Mouse (Mus musculus) heart, embryonic 13.5 days (tissue): ENCODE measurements around the gene AC129217.1. TPM values are rescaled to one million over a fixed set of nuclear protein-coding genes. Genes with fewer than 3 reads are reported as not detected.

Experiments
- ATAC-seq: fragments of 200-750 bp; cut with Nextera tagmentation; 2 replicates; pipeline ENCODE4 v1.8.0; 2017; ENCODE audit warnings: moderate TSS enrichment; ENCODE audit not compliant: insufficient number of reproducible peaks, low FRiP score, low TSS enrichment; ENCODE audit errors: extremely low read depth
- H3K27ac ChIP-seq: fragments of 300-500 bp; sonication (generic); replicated peaks from 2 replicates; pipeline ENCODE4 v1.5.1; 2015; ENCODE audit warnings: moderate library complexity, mild to moderate bottlenecking, inconsistent platforms
- H3K27me3 ChIP-seq: fragments of 300-500 bp; sonication (generic); replicated peaks from 2 replicates; pipeline ENCODE4 v1.6.1; 2015; ENCODE audit warnings: mild to moderate bottlenecking, inconsistent platforms
- H3K36me3 ChIP-seq: fragments of 300-500 bp; sonication (generic); 2 replicates; pipeline ENCODE4 v1.6.1; 2015; ENCODE audit warnings: mild to moderate bottlenecking, inconsistent platforms
- H3K4me1 ChIP-seq: fragments of 300-500 bp; sonication (generic); 2 replicates; pipeline ENCODE4 v1.6.1; 2015; ENCODE audit warnings: inconsistent platforms
- H3K4me2 ChIP-seq: fragments of 300-500 bp; sonication (generic); 2 replicates; pipeline ENCODE4 v1.6.1; 2015; ENCODE audit warnings: inconsistent platforms, mild to moderate bottlenecking, moderate library complexity
- H3K4me3 ChIP-seq: fragments of 300-500 bp; sonication (generic); 2 replicates; pipeline ENCODE4 v1.5.1; 2015; ENCODE audit warnings: moderate library complexity, mild to moderate bottlenecking, inconsistent platforms
- H3K9ac ChIP-seq: fragments of 300-500 bp; sonication (generic); 2 replicates; pipeline ENCODE4 v1.6.1; 2015; ENCODE audit warnings: inconsistent platforms, mild to moderate bottlenecking, moderate library complexity
- H3K9me3 ChIP-seq: fragments of 300-500 bp; sonication (generic); 2 replicates; pipeline ENCODE4 v1.6.1; 2016; ENCODE audit warnings: inconsistent platforms
- WGBS: fragments of 180-500 bp; shearing (Covaris S2); methylation state at CpG from one replicate; pipeline ENCODE4 v1.1.7; 2015; ENCODE audit warnings: mixed read lengths; 5-methylcytosine and 5-hydroxymethylcytosine counted together
- polyA plus RNA-seq: library from polyadenylated mRNA; unstranded; fragments of >200 nt; fragmentation: Nextera tagmentation; extraction: Ambion mirVana; gene quantifications from 2 replicates; pipeline ENCODE4 v1.2.1, GENCODE M21; 2015

Gene AC129217.1
- not detected in 2 replicates for polyA plus RNA-seq

DNA sequence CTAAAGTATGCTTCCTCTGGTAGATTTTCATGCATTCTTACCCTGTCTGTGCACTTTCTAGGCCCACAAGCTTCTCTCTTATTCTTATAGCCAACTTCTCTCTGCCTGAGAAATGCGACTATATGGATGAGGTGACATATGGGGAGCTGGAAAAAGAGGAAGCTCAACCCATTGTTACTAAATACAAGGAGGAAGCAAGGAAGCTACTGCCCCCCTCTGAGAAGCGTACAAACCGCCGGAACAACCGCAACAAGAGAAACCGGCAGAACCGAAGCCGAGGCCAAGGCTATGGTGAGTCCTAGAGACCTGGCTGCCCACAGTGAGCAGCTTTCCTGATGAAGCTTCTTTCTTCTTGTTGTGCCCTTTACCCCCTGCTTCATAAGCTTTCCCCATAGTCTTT lies at the start of gene AC129217.1:
Gene AC129217.1 (plus strand): TSS at position 114 of the 400 bp plus-strand sequence.
- H3K4me1 ChIP-seq = no peaks in the 10 kb centered on the region
- ATAC-seq = no peak
- no peak within 1 kb of the TSS for H3K4me2 ChIP-seq
- H3K36me3 ChIP-seq = peaks cover 100% of the 10 kb centered on the region
- 87% methylated on average over 8 of the region's 8 CpGs for WGBS
- no peaks in the 10 kb centered on the region for H3K9me3 ChIP-seq
- H3K27me3 ChIP-seq = no peaks in the 10 kb centered on the region
- peak within 1 kb of the TSS; percentile 14; the same call in 1 of the 2 replicates for H3K9ac ChIP-seq
- no peak within 1 kb of the TSS for H3K27ac ChIP-seq
- no peak within 1 kb of the TSS for H3K4me3 ChIP-seq

GRCm38 (mm10) chr19:8786008-8786781 lies 43.4 kb upstream of the AC129217.1 start, which contains the start of gene Taf6l:
Gene Taf6l (minus strand): TSS chr19:8786417.
- no peaks in the 10 kb centered on the region for H3K27me3 ChIP-seq
- peaks cover 36% of the 10 kb centered on the region for H3K36me3 ChIP-seq
- H3K4me2 ChIP-seq = peak within 1 kb of the TSS; percentile 81
- H3K4me3 ChIP-seq = peak within 1 kb of the TSS; percentile 81
- 1% methylated on average over 32 of the region's 32 CpGs for WGBS
- H3K9ac ChIP-seq = peak within 1 kb of the TSS; percentile 89
- H3K9me3 ChIP-seq = no peaks in the 10 kb centered on the region
- peaks cover 13% of the 10 kb centered on the region for H3K4me1 ChIP-seq
- peak within 1 kb of the TSS; percentile 83 for H3K27ac ChIP-seq
- ATAC-seq = peak; percentile 96

DNA sequence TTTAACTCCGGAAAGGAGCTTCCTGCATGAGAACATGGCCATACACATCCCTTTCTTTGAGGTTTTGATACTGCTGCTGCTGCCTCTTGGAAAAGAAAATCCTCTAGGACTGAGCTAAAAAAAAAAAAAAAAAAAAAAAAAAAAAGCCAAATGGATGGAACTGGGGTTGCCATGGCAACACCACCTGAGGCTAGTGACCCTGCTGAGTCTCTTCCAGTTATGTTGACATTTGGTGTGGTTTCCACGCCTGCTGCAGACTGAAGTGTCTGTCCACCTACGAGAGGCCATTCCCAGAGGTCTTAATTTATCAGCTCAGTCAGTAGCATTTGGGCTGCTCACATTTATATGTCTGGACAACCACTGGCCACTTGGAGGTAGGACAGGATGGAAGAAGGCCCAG lies 41.1 kb upstream of the AC129217.1 start:
- Histone ChIP-seq H3K4me1 (peaks cover 13% of the 10 kb centered on the region), H3K36me3 (peaks cover 33% of the 10 kb centered on the region), H3K4me2 (no peak overlapping the region), H3K9me3 (no peaks in the 10 kb centered on the region), H3K4me3 (no peak overlapping the region), H3K27ac (no peak overlapping the region), H3K27me3 (no peaks in the 10 kb centered on the region), H3K9ac (no peak overlapping the region)
- ATAC-seq = no peak
- 30% methylated on average over 3 of the region's 3 CpGs for WGBS

- H3K9me3 ChIP-seq = no peaks in the 10 kb centered on the region
- peaks cover 34% of the 10 kb centered on the region for H3K36me3 ChIP-seq
- no peak overlapping the region for H3K27ac ChIP-seq
- peaks cover 13% of the 10 kb centered on the region for H3K4me1 ChIP-seq
- WGBS = 74% methylated on average over 1 of the region's 1 CpGs
- H3K4me3 ChIP-seq = no peak overlapping the region
- no peak for ATAC-seq
- H3K27me3 ChIP-seq = no peaks in the 10 kb centered on the region
- H3K9ac ChIP-seq = no peak overlapping the region
- H3K4me2 ChIP-seq = no peak overlapping the region
Measured at GRCm38 (mm10) chr19:8789171-8789570, 40.4 kb upstream of the AC129217.1 start.

DNA sequence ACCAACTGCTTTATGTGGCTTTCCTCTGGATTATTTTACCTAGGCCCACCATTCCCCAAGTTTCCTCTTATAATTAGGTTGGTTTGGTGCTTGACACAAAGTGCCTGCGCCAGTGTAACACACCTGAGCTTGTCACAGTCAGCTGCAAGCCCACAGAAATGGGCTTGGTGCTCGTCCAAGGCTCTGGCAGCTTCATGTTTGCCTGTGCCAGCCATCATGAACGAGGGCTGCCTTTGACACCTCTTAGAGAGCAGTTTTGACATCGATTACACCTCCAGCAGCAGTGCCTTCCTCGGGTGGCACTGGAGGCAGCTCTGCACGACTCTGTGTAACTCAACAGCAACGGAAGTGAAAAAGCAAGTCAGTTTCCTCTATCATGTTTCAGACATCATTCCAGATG lies 39.4 kb upstream of the AC129217.1 start:
- no peak for ATAC-seq
- no peak overlapping the region for H3K4me3 ChIP-seq
- H3K4me2 ChIP-seq = no peak overlapping the region
- no peak overlapping the region for H3K27ac ChIP-seq
- no peak overlapping the region for H3K9ac ChIP-seq
- peaks cover 8% of the 10 kb centered on the region for H3K4me1 ChIP-seq
- H3K9me3 ChIP-seq = no peaks in the 10 kb centered on the region
- no peaks in the 10 kb centered on the region for H3K27me3 ChIP-seq
- H3K36me3 ChIP-seq = peaks cover 41% of the 10 kb centered on the region
- WGBS = 74% methylated on average over 7 of the region's 7 CpGs

- Histone ChIP-seq H3K4me1 (peaks cover 22% of the 10 kb centered on the region), H3K27ac (peak within 1 kb of the TSS; percentile 80), H3K9me3 (no peaks in the 10 kb centered on the region), H3K27me3 (no peaks in the 10 kb centered on the region), H3K9ac (peak within 1 kb of the TSS; percentile 94), H3K4me2 (peak within 1 kb of the TSS; percentile 96), H3K4me3 (peak within 1 kb of the TSS; percentile 93), H3K36me3 (peaks cover 32% of the 10 kb centered on the region)
- 1% methylated on average over 25 of the region's 25 CpGs for WGBS
- ATAC-seq = peak; percentile 69; the same call in 1 of the 2 replicates
Measured at GRCm38 (mm10) chr19:8798264-8798946, 31.2 kb upstream of the AC129217.1 start, which contains the start of gene Polr2g. Gene Polr2g (minus strand): TSS chr19:8798577.

GRCm38 (mm10) chr19:8798947-8799315 lies 30.6 kb upstream of the AC129217.1 start:
- H3K27ac ChIP-seq = no peak overlapping the region
- H3K36me3 ChIP-seq = peaks cover 28% of the 10 kb centered on the region
- no peak for ATAC-seq
- H3K4me1 ChIP-seq = peaks cover 22% of the 10 kb centered on the region
- no peaks in the 10 kb centered on the region for H3K27me3 ChIP-seq
- H3K4me2 ChIP-seq = peak overlapping the region; percentile 96
- peak overlapping the region; percentile 93; the same call in 1 of the 2 replicates for H3K4me3 ChIP-seq
- H3K9me3 ChIP-seq = no peaks in the 10 kb centered on the region
- H3K9ac ChIP-seq = peak overlapping the region; percentile 94; the same call in 1 of the 2 replicates

GRCm38 (mm10) chr19:8802130-8802821 lies 27.3 kb upstream of the AC129217.1 start, which contains the start of gene Zbtb3:
Gene Zbtb3 (plus strand): TSS chr19:8802555.
- no peaks in the 10 kb centered on the region for H3K9me3 ChIP-seq
- peak; percentile 97 for ATAC-seq
- H3K27me3 ChIP-seq = no peaks in the 10 kb centered on the region
- H3K9ac ChIP-seq = peak within 1 kb of the TSS; percentile 84
- peak within 1 kb of the TSS; percentile 84 for H3K4me2 ChIP-seq
- H3K27ac ChIP-seq = peak within 1 kb of the TSS; percentile 90
- peak within 1 kb of the TSS; percentile 76 for H3K4me3 ChIP-seq
- WGBS = under 1% methylated on average over 30 of the region's 30 CpGs
- peaks cover 34% of the 10 kb centered on the region for H3K36me3 ChIP-seq
- peaks cover 19% of the 10 kb centered on the region for H3K4me1 ChIP-seq

DNA sequence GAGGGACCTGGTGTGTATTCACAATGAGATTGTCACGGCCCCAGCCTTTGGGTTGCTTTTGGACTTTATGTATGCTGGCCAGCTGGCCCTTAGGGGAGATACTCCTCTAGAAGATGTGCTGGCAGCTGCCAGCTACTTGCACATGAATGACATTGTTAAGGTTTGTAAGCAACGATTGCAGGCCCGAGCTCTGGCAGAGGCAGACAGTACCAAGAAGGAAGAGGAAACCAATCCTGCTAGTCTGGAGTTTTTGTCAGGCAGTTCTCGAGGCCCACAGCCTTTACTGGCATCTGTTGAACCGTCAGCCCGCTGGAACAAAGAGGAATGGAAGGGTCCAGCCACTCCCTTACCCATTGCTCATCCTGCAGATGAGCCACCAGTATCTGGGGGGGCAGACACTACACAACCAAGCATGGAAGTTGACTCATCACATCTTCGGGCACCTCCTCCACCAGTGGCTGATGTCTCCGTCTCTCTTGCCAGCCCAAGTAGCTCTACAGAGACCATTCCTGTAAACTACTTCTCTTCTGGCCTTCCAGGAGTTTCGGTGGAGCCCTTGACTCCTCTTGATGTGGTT lies 26.3 kb upstream of the AC129217.1 start:
- WGBS = 84% methylated on average over 9 of the region's 9 CpGs
- peak overlapping the region; percentile 90; the same call in 1 of the 2 replicates for H3K27ac ChIP-seq
- ATAC-seq = no peak
- H3K4me1 ChIP-seq = peaks cover 13% of the 10 kb centered on the region
- peak overlapping the region; percentile 76 for H3K4me3 ChIP-seq
- peaks cover 43% of the 10 kb centered on the region for H3K36me3 ChIP-seq
- peak overlapping the region; percentile 84 for H3K4me2 ChIP-seq
- H3K9me3 ChIP-seq = no peaks in the 10 kb centered on the region
- no peaks in the 10 kb centered on the region for H3K27me3 ChIP-seq
- H3K9ac ChIP-seq = peak overlapping the region; percentile 84; the same call in 1 of the 2 replicates

DNA sequence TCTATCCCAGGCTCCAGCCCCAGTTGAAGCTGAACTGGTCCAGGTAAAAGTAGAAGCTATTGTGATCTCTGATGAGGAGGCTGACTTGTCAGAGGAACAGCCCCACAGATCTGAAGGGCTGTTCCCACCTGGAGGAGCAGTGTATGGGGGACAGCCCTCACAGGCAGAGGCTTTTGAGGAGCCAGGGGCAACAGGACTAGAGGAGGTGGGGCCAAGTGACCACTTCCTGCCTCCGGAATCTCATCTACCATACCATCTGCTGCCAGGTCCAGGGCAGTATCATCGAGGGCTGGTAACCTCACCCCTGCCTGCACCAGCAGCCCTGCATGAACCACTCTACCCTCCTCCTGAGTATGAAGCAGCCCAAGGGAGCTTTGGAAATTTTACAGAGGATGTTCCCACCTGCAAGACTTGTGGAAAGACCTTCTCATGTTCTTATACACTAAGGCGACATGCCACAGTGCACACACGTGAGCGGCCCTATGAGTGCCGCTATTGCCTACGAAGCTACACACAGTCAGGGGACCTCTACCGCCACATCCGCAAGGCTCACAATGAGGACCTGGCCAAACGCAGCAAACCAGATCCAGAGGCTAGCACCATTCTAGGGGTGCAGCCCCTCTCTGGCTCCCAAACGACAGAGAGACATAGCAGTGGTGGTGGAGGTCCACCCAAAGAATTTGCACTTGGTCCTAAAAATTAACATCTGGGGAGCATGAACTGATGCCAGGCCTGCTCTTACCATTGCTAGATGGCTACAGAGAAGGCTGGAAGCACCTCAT lies 25.5 kb upstream of the AC129217.1 start:
- H3K4me1 ChIP-seq = peaks cover 13% of the 10 kb centered on the region
- 83% methylated on average over 11 of the region's 11 CpGs for whole genome bisulfite sequencing
- no peak overlapping the region for H3K9ac ChIP-seq
- no peak for ATAC-seq
- no peak overlapping the region for H3K27ac ChIP-seq
- H3K4me3 ChIP-seq = no peak overlapping the region
- H3K36me3 ChIP-seq = peaks cover 49% of the 10 kb centered on the region
- H3K4me2 ChIP-seq = no peak overlapping the region
- H3K27me3 ChIP-seq = no peaks in the 10 kb centered on the region
- H3K9me3 ChIP-seq = no peaks in the 10 kb centered on the region
